Mouse (Mus musculus) kidney, adult 8-10 months (tissue): Measurements from ENCODE around the gene Gpt2.

Experiments
- DNase-seq, 2 experiments: peaks; one replicate each; pipeline ENCODE4 v3.0.0; 2022

The Gpt2 gene

GRCm38 (mm10) chr8:85531471-85531870, 39.1 kb downstream of the Gpt2 start:
- no peak for DNase-seq

- no peak for DNase-seq
Observed at GRCm38 (mm10) chr8:85532843-85533242, 40.5 kb downstream of the Gpt2 start.

DNA sequence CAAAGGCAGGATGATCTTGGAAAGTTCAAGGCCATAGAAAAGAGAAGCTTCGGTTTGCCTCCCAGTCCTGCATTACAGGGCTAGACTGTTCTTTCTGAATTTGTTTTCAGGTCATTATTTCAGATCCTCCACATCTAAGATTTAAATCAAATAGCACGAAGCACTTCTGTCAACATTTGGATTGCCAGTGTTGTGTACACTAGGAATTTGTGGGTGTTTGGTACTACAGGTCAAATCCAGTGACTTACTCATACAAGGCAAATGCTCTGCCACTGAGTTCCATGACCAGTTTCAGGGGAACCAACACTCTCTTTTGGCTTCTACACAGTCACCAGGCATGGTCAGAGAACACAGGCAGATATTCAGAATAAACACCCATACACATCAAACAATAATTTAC, 41.1 kb downstream of the Gpt2 start:
- DNase-seq, result no peak

GRCm38 (mm10) chr8:85534163-85534562, 41.8 kb downstream of the Gpt2 start:
- DNase-seq, result no peak

DNA sequence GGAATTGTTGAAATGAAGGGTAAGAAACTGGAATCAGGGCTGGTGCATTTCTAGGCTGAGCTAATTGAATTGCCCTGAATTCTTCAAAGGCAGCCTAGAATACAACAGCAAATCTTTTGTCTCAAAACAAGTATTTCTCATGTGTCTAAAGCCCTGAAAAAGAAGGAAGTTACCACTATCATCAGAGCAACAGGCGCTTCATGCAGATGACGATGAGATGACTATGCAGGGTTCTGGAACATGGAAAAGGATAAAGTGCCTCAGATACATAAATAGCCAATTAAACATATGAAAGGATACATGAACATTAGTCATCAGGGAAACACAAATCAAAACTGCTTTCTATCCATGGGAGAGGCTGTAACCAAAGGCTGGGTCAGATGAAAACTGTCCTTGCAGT, 44.0 kb downstream of the Gpt2 start:
- DNase-seq, result no peak

GRCm38 (mm10) chr8:85551934-85552333, 59.6 kb downstream of the Gpt2 start:
- no peak for DNase-seq

DNA sequence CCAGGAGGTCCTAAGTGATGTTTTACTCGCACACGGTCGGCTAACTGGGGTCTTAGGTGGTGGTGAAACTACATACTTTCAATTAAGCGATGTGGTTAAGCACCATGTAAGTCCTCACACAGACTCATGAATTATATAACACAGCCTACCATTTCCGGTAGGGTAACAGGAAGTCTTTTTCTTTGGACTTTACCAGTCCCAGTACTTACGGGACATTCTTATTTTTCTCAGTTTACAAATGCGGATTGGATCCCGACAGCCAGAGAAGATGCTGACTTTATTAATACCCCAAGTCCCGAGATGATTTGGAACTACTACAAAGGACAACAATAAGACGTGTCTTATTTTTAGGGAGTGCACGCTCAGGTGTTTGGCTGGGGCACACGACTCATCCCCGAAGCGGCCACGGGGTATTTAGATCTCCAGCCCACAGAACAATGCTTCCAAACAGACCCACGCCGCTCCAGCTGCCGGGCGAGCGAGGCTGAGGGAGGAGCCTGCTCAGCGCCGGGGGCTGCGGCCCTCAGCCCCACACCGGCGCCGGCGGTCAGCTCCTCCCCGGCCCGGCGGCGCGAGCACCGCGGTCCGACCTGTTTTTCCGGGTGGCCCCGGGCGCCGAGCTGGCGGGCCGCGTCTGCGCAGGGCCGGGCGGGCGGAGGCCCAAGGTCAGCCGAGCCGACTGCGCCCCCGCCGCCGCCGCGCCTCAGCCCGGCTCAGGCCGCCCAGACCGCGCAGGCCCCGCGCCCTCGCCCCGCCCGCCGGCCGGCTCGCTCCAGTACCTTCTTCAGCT, 62.2 kb downstream of the Gpt2 start:
- DNase-seq, result peak; percentile 28 to 57

- DNase-seq, result peak; percentile 82 to 85
Observed at GRCm38 (mm10) chr8:85555181-85556145, 63.1 kb downstream of the Gpt2 start, which contains the start of gene Dnaja2. TSS of gene Dnaja2 (minus strand) at chr8:85555344.

GRCm38 (mm10) chr8:85556986-85557600, 64.7 kb downstream of the Gpt2 start:
- DNase-seq, result no peak

DNA sequence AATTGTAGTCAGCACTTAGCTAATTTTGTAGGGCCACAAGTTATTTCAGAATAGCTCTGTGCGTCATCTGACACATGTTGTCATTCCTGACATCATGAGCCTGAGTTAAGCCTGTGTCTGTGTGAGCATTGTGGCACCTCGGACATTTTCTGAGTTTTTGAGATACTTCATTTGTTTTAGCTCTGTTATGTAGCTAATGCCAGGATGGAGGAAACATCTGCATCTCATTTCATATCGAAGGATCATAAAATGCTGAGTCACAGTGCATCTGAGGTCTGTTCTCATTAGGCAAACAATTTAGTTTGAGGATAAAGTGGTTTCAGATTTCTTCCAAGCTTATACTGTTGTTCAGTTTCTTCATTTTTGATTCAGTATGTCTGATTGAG, 65.2 kb downstream of the Gpt2 start:
- no peak for DNase-seq

DNA sequence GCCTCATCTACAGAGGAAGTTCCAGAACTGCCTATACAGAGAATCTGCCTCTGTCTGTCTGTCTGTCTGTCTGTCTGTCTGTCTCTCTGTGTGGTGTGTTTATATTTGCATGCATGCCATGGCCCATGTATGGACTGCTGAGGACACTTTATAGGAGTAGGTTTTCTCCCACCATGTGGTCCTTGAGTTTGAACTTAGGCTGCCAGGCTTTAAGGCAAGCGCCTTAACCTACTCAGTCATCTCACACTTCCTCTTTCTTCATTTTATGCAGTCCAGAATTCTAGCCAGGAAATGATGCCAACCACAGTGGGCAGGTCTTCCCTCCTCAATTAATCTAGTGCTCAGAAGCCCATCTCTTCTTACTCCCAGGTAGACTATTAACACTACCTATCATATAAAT, 66.8 kb downstream of the Gpt2 start:
- no peak for DNase-seq

DNA sequence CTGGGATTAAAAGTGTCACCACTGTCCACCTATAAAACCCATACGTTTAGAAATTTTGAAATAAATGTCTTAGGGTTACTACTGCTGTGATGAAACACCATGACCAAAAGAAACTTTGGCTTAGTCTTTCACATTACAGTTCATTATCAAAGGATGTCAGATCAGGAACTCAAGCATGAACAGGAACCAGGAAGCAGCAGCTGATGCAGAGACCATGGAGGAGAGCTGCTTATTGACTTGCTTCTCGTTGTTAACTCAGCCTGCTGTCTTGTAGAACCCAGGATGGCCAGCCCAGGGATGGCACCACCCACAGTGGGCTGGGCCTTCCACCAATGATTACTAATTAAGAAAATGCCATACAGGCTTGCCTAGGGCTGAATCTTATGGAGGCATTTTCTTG, 67.6 kb downstream of the Gpt2 start:
- DNase-seq, result no peak

GRCm38 (mm10) chr8:85563336-85563735, 71.0 kb downstream of the Gpt2 start:
- DNase-seq, result peak; percentile 17 to 61

- no peak for DNase-seq
Observed at GRCm38 (mm10) chr8:85565186-85565585, 72.8 kb downstream of the Gpt2 start.

DNA sequence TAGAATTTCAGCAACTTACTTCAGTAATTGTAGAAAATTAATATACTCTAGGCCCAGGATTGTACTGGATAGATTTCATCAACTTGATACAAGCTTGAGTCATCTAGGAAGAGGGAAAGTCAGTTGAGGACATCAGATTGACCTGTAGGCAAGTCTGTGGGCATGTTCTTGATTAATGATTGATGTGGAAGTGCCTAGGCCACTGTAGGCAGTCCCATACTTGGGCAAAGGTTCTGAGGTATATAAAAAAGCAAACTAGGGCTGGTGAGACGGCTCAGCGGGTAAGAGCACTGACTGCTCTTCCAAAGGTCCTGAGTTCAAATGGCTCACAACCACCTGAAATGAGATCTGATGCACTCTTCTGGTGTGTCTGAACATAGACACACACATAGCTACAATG, 75.4 kb downstream of the Gpt2 start:
- peak; percentile 52 to 88 for DNase-seq

GRCm38 (mm10) chr8:85570466-85570865, 78.1 kb downstream of the Gpt2 start:
- DNase-seq, result no peak

GRCm38 (mm10) chr8:85573972-85574496, 81.7 kb downstream of the Gpt2 start:
- peak; percentile 15 to 51 for DNase-seq
